Mouse (Mus musculus) CD4-positive, CD25-positive, alpha-beta regulatory T cell, adult 9 weeks (primary cell): ENCODE measurements around the gene Lcn6. TPM values are rescaled to one million over a fixed set of nuclear protein-coding genes. Genes with fewer than 3 reads are reported as not detected.

ENCODE experiments used
- polyA plus RNA-seq: library from polyadenylated mRNA; unstranded; fragments of 100-300 nt; shearing (Covaris generic); gene quantifications from one replicate; pipeline ENCODE4 v1.2.1, GENCODE M21; 2017

Gene Lcn6
- 0.31 TPM for polyA plus RNA-seq

GRCm38 (mm10) chr2:25676486-25676885, at the start of gene Lcn6:
TSS of gene Lcn6 (plus strand) at chr2:25676786.

GRCm38 (mm10) chr2:25627811-25628210, 48.8 kb upstream of the Lcn6 start, which contains the start of gene Fcna:
TSS of gene Fcna (minus strand) at chr2:25628030.

GRCm38 (mm10) chr2:25652902-25653301, 23.7 kb upstream of the Lcn6 start, which contains the start of gene Lcn8:
TSS of gene Lcn8 (plus strand) at chr2:25653120.

GRCm38 (mm10) chr2:25657652-25658051, 18.9 kb upstream of the Lcn6 start, which contains the start of gene Lcn5:
TSS of gene Lcn5 (plus strand) at chr2:25657952.

GRCm38 (mm10) chr2:25682426-25682825, 5.8 kb downstream of the Lcn6 start, which contains the start of gene Lcn10:
TSS of gene Lcn10 (plus strand) at chr2:25682726.

DNA sequence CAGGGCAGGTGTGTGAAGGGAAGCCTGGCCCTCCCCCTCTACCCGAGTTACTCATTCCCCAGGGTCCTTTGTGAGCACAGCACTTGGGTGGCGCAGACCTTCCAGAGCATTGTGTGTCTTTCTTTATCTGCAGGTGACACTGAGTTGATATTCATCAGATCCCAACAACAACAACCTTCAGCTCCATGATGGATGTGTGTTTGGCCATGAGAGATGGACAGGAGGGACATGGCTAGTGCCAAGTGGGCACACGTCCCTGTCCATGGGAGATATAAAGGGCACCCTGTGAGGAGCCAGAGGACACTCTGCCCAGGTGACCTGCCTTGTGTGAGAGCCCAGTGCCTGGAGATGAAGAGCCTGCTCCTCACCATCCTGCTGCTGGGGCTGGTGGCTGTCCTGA, 23.2 kb downstream of the Lcn6 start, which contains the start of gene Obp2a:
TSS of gene Obp2a (plus strand) at position 301 of the 400 bp plus-strand sequence.

DNA sequence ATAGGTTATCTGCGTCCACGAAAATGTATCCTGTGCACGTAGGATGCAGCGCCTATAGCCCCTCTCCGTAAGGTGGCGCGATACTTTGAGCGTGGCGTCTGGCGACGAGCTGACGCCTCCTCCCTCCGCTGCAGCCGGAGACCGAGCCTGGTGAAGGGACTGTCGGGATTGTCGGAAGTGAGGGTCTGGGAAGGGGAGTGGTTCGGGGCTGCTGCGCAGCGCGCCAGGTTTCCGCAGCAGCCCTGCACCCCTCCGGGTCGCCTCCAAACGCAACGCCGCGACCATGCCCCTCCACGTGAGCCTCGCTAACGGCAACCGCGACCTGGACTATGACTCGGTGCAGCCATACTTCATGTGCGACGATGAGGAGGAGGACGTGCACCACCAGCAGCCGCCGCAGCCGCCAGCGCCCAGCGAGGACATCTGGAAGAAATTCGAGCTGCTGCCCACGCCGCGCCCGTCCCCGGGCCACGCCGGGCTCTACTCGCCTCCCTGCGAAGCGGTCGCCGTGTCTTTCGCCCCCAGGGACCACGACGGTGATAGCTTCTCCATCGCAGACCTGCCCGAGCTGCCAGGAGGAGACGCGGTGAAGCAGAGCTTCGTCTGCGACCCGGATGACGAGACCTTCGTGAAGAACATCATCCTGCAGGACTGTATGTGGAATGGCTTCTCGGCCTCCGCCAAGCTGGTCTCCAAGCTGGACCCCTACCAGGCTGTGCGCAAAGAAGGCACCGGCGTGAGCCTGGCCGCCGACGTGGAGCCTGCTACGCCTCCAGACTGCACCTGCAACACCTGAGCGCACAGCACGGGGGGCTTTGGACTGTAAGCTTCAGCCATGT, 30.3 kb downstream of the Lcn6 start, which contains the start of gene Bmyc:
TSS of gene Bmyc (plus strand) at position 97 of the 839 bp plus-strand sequence.

Other genes with a start within 250 kb of the Lcn6 start
- 19.7 TPM for gene Abca2, start 248.1 kb upstream of the Lcn6 start, polyA plus RNA-seq
- 5.3 TPM for gene Clic3, start 219.9 kb upstream of the Lcn6 start, polyA plus RNA-seq
- 117 TPM for gene Paxx, start 215.7 kb upstream of the Lcn6 start, polyA plus RNA-seq
- not detected for gene Ptgds, start 206.7 kb upstream of the Lcn6 start, polyA plus RNA-seq
- not detected for gene Lcn12, start 182.9 kb upstream of the Lcn6 start, polyA plus RNA-seq
- gene Fbxw5, start 176.0 kb upstream of the Lcn6 start, polyA plus RNA-seq = 125 TPM
- 10.0 TPM for gene C8g, start 175.1 kb upstream of the Lcn6 start, polyA plus RNA-seq
- 106 TPM for gene Traf2, start 129.8 kb upstream of the Lcn6 start, polyA plus RNA-seq
- gene Edf1, start 118.9 kb upstream of the Lcn6 start, polyA plus RNA-seq = 249 TPM
- 1.0 TPM for gene Mamdc4, start 101.9 kb upstream of the Lcn6 start, polyA plus RNA-seq
- 88.8 TPM for gene Phpt1, start 101.6 kb upstream of the Lcn6 start, polyA plus RNA-seq
- gene Ajm1, start 95.0 kb upstream of the Lcn6 start, polyA plus RNA-seq = not detected
- 8.2 TPM for gene Rabl6, start 68.3 kb upstream of the Lcn6 start, polyA plus RNA-seq
- not detected for gene Ccdc183, start 59.1 kb upstream of the Lcn6 start, polyA plus RNA-seq
- gene Tmem141, start 54.8 kb upstream of the Lcn6 start, polyA plus RNA-seq = 2.1 TPM
- gene Fcna, start 48.8 kb upstream of the Lcn6 start, polyA plus RNA-seq = 5.9 TPM
- not detected for gene Lcn8, start 23.7 kb upstream of the Lcn6 start, polyA plus RNA-seq
- not detected for gene Lcn5, start 18.8 kb upstream of the Lcn6 start, polyA plus RNA-seq
- gene Lcn10, start 5.9 kb downstream of the Lcn6 start, polyA plus RNA-seq = 0.33 TPM
- 0.88 TPM for gene Obp2a, start 23.3 kb downstream of the Lcn6 start, polyA plus RNA-seq
- gene Bmyc, start 30.0 kb downstream of the Lcn6 start, polyA plus RNA-seq = 119 TPM
- gene Obp2b, start 60.2 kb downstream of the Lcn6 start, polyA plus RNA-seq = not detected
- not detected for gene Lcn3, start 88.8 kb downstream of the Lcn6 start, polyA plus RNA-seq
- not detected for gene Lcn11, start 100.2 kb downstream of the Lcn6 start, polyA plus RNA-seq
- not detected for gene Gm13539, start 105.5 kb downstream of the Lcn6 start, polyA plus RNA-seq
- gene Glt6d1, start 139.1 kb downstream of the Lcn6 start, polyA plus RNA-seq = not detected
- gene Lcn9, start 146.4 kb downstream of the Lcn6 start, polyA plus RNA-seq = not detected
- 0.21 TPM for gene Sohlh1, start 170.5 kb downstream of the Lcn6 start, polyA plus RNA-seq
- 0.09 TPM for gene Kcnt1, start 186.9 kb downstream of the Lcn6 start, polyA plus RNA-seq